Mouse (Mus musculus): Measurements from ENCODE around the gene Camk1g. TPM values are rescaled to one million over a fixed set of nuclear protein-coding genes. Genes with fewer than 3 reads are reported as not detected.

Gene Camk1g
- polyA plus RNA-seq, 1 experiment: 40.8 TPM

GRCm38 (mm10) chr1:193346908-193347307 lies 23.2 kb downstream of the Camk1g start:
- no peak for TF ChIP-seq POLR2A (IDR thresholded peaks at IDR 0.05; ENCODE audit: borderline replicate concordance, extremely low read depth, insufficient read depth, insufficient read length, poor library complexity, severe bottlenecking)
- no peak for TF ChIP-seq CTCF (IDR thresholded peaks at IDR 0.05; ENCODE audit: borderline replicate concordance, extremely low read depth, insufficient read depth, insufficient read length)
- no peak for DNase-seq (ENCODE audit: low read depth)

GRCm38 (mm10) chr1:193344976-193345375 lies 25.1 kb downstream of the Camk1g start:
- DNase-seq (ENCODE audit: low read depth): peak; percentile 40
- no peak for TF ChIP-seq POLR2A (IDR thresholded peaks at IDR 0.05; ENCODE audit: borderline replicate concordance, extremely low read depth, insufficient read depth, insufficient read length, poor library complexity, severe bottlenecking)
- TF ChIP-seq CTCF (IDR thresholded peaks at IDR 0.05; ENCODE audit: borderline replicate concordance, extremely low read depth, insufficient read depth, insufficient read length): no peak

GRCm38 (mm10) chr1:193343853-193344252 lies 26.2 kb downstream of the Camk1g start:
- TF ChIP-seq POLR2A (IDR thresholded peaks at IDR 0.05; ENCODE audit: borderline replicate concordance, extremely low read depth, insufficient read depth, insufficient read length, poor library complexity, severe bottlenecking): no peak
- no peak for TF ChIP-seq CTCF (IDR thresholded peaks at IDR 0.05; ENCODE audit: borderline replicate concordance, extremely low read depth, insufficient read depth, insufficient read length)
- no peak for DNase-seq (ENCODE audit: low read depth)

GRCm38 (mm10) chr1:193342198-193342946 lies 27.7 kb downstream of the Camk1g start:
- no peak for DNase-seq (ENCODE audit: low read depth)
- TF ChIP-seq CTCF (IDR thresholded peaks at IDR 0.05; ENCODE audit: borderline replicate concordance, extremely low read depth, insufficient read depth, insufficient read length): no peak
- TF ChIP-seq POLR2A (IDR thresholded peaks at IDR 0.05; ENCODE audit: borderline replicate concordance, extremely low read depth, insufficient read depth, insufficient read length, poor library complexity, severe bottlenecking): no peak

GRCm38 (mm10) chr1:193338363-193338995 lies 31.6 kb downstream of the Camk1g start:
- peak; percentile 86 for DNase-seq (ENCODE audit: low read depth)
- TF ChIP-seq POLR2A (IDR thresholded peaks at IDR 0.05; ENCODE audit: borderline replicate concordance, extremely low read depth, insufficient read depth, insufficient read length, poor library complexity, severe bottlenecking): no peak
- no peak for TF ChIP-seq CTCF (IDR thresholded peaks at IDR 0.05; ENCODE audit: borderline replicate concordance, extremely low read depth, insufficient read depth, insufficient read length)

- TF ChIP-seq CTCF (IDR thresholded peaks at IDR 0.05; ENCODE audit: borderline replicate concordance, extremely low read depth, insufficient read depth, insufficient read length) (no peak), POLR2A (IDR thresholded peaks at IDR 0.05; ENCODE audit: borderline replicate concordance, extremely low read depth, insufficient read depth, insufficient read length, poor library complexity, severe bottlenecking) (no peak)
- DNase-seq (ENCODE audit: low read depth): no peak
Measured at GRCm38 (mm10) chr1:193337787-193338310, 32.2 kb downstream of the Camk1g start.

- TF ChIP-seq CTCF (IDR thresholded peaks at IDR 0.05; ENCODE audit: borderline replicate concordance, extremely low read depth, insufficient read depth, insufficient read length) (no peak), POLR2A (IDR thresholded peaks at IDR 0.05; ENCODE audit: borderline replicate concordance, extremely low read depth, insufficient read depth, insufficient read length, poor library complexity, severe bottlenecking) (no peak)
- no peak for DNase-seq (ENCODE audit: low read depth)
Measured at GRCm38 (mm10) chr1:193337018-193337321, 33.1 kb downstream of the Camk1g start.

- TF ChIP-seq CTCF (IDR thresholded peaks at IDR 0.05; ENCODE audit: borderline replicate concordance, extremely low read depth, insufficient read depth, insufficient read length) (no peak), POLR2A (IDR thresholded peaks at IDR 0.05; ENCODE audit: borderline replicate concordance, extremely low read depth, insufficient read depth, insufficient read length, poor library complexity, severe bottlenecking) (no peak)
- peak; percentile 25 for DNase-seq (ENCODE audit: low read depth)
Measured at GRCm38 (mm10) chr1:193336122-193337017, 33.7 kb downstream of the Camk1g start.

GRCm38 (mm10) chr1:193334546-193334945 lies 35.6 kb downstream of the Camk1g start:
- DNase-seq (ENCODE audit: low read depth): peak; percentile 71
- no peak for TF ChIP-seq CTCF (IDR thresholded peaks at IDR 0.05; ENCODE audit: borderline replicate concordance, extremely low read depth, insufficient read depth, insufficient read length)
- TF ChIP-seq POLR2A (IDR thresholded peaks at IDR 0.05; ENCODE audit: borderline replicate concordance, extremely low read depth, insufficient read depth, insufficient read length, poor library complexity, severe bottlenecking): no peak

- no peak for DNase-seq (ENCODE audit: low read depth)
- TF ChIP-seq POLR2A (IDR thresholded peaks at IDR 0.05; ENCODE audit: borderline replicate concordance, extremely low read depth, insufficient read depth, insufficient read length, poor library complexity, severe bottlenecking): no peak
- no peak for TF ChIP-seq CTCF (IDR thresholded peaks at IDR 0.05; ENCODE audit: borderline replicate concordance, extremely low read depth, insufficient read depth, insufficient read length)
Measured at GRCm38 (mm10) chr1:193333776-193334175, 36.3 kb downstream of the Camk1g start.

GRCm38 (mm10) chr1:193332671-193333070 lies 37.4 kb downstream of the Camk1g start:
- TF ChIP-seq POLR2A (IDR thresholded peaks at IDR 0.05; ENCODE audit: borderline replicate concordance, extremely low read depth, insufficient read depth, insufficient read length, poor library complexity, severe bottlenecking): no peak
- TF ChIP-seq CTCF (IDR thresholded peaks at IDR 0.05; ENCODE audit: borderline replicate concordance, extremely low read depth, insufficient read depth, insufficient read length): no peak
- no peak for DNase-seq (ENCODE audit: low read depth)
